Mouse (Mus musculus): ENCODE measurements around the gene Elovl5.

The Elovl5 gene

DNA sequence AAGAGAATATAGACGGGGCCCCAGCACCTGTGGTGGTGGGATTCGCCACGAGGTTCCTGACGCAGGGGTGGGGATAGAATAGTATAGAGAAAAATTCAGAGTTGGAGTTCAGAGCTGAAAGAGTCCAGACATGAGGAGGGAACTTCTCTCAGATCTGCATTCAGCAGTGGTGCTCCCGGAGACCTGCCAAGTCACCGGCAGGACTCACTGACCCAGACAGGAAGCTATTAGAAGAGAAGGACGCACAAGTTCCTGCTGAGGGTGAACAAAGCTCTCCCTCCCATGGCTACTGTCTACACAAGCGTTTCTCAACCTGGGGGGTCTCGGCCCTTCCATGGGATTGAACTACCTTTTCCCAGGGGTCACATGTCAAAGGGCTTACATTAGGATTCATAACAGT lies 78.1 kb downstream of the Elovl5 start:
- no peak for DNase-seq (ENCODE audit: low spot score)

- DNase-seq (ENCODE audit: low spot score): no peak
These were observed 83.7 kb downstream of the Elovl5 start for GRCm38 (mm10) chr9:78000586-78001500.

DNA sequence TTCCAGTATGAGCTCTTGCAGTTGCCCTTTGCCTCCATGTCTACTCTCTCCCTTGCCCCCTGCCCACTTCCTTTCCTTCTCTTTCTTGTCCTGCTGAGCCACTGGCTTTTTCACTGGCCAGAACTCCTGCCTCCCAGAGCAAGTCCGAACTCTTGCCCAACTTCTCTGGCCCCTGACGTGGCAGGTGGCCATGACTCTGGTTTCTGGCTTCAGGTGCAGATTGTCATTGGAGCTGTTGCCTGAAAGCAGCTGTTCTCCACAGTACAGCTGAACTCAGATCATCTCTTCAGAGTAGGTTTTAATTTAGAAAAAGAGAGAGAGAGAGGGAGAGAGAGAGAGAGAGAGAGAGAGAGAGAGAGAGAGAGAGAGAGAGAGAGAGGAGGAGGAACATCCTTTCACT lies 86.1 kb downstream of the Elovl5 start:
- no peak for DNase-seq (ENCODE audit: low spot score)

DNA sequence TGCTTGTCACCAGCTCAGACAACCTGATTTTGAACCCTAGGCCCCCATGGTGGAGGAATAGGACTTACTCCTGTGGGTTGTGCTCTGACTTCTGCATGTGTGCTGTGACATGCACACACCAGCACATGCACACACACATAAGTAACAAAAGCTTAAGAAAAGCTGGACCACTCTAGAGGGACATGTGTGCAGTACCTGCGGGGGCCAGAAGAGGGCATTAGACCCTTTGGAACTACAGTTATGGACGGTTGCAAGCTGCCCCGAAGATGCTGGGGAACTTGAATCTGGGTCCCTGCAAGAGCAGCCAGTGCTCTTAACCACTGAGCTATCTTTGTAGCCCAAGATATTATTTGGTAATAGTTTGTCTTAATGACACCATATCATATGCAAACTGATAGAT lies 88.3 kb downstream of the Elovl5 start:
- DNase-seq (ENCODE audit: low spot score): peak; percentile 38

DNA sequence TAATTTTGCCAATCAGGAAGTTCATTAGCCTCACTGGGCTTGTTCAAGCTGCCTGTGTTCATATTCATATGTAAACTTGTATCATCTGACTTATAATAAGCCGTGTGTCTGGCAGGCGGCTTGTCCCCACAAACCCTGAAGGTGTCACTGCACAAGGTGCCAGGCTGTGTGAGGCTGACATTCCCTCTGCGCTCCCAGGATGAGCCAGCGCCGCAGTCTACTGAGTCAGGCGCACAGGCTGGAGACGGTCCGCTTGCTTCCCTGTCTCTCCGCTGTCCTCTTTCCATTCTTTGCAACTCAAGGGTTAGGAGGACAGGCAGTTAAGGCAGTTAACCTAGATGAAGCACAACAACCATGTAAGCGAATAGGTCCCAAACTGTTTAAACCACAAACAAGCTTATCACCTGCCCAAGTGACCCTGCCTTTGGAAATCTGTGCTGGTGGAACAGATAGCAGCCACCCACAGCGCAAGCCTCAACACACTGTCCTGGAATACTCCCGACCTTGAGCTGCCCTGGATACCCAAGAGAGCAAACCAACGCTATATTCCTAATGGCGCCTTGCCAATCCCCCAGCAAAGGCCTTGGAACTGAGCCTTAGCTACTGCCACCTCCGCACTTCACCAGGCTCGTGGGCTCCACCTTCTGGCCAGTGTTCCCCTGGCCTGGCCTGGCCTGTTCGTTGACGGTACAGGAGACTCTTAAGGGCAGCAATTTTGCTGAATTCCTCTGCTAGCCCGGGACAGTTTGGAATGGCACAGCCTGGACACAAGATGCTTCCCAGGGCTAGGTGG lies 89.2 kb downstream of the Elovl5 start:
- DNase-seq (ENCODE audit: low spot score): peak; percentile 81

GRCm38 (mm10) chr9:78009382-78009781 lies 92.2 kb downstream of the Elovl5 start:
- DNase-seq (ENCODE audit: low spot score): no peak

DNA sequence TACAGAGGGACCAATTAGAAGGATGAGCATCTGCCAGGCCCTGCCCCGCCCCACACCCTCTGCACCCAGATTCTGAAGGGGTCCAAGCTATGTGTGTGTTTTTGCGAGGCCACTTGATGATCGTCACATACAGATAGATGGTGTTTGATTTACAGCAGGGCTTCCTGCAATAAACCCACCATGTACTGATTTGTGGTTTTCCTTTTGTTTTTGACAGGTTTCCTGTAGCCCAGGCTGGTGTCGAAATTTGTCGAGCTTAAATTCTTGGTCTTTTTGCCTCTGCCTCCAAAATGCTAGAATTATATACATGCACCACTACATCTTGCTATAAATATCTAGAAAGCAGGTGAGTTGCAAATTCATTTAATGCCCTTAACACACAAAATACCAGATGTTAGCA lies 93.0 kb downstream of the Elovl5 start:
- no peak for DNase-seq (ENCODE audit: low spot score)

- DNase-seq (ENCODE audit: low spot score): no peak
These were observed 93.5 kb downstream of the Elovl5 start for GRCm38 (mm10) chr9:78010707-78011106.

DNA sequence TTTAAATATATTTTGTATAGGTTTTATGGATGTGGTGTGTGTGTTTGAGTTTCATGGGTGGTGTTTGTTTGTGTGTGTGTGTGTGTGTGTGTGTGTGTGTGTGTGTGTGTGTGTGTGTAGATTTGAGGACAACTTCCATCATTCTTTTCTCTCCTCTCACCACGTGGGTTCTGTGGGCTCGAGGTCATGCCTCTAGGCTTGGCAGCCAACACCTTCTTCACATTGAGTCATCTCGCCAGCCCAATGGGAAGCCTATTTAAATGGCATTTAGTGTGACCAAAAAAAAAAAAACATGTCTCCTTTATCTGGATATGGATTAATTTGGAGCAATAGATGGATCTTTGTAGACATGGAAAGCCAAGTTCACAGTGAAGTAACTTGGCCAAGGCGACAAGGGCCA lies 94.9 kb downstream of the Elovl5 start:
- DNase-seq (ENCODE audit: low spot score): no peak

DNA sequence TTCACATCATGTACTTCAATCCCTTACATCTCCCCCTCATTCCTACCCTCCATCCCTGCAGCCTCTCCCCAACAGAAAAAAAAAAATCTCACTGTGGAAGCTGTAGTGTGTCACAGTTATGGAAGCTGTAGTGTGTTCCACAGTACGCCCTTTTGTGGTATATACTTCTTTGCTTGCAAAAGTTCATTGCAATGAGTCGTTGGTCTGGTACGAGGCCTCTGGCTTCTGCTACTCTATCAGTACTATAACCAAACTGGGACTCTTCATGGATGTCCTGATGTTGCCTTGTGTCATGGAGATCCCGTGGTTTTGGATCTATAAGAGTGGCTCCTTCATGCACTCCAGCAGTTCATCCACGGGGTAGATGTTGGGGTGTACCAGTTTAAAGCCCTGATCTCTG lies 95.5 kb downstream of the Elovl5 start:
- DNase-seq (ENCODE audit: low spot score): no peak

DNA sequence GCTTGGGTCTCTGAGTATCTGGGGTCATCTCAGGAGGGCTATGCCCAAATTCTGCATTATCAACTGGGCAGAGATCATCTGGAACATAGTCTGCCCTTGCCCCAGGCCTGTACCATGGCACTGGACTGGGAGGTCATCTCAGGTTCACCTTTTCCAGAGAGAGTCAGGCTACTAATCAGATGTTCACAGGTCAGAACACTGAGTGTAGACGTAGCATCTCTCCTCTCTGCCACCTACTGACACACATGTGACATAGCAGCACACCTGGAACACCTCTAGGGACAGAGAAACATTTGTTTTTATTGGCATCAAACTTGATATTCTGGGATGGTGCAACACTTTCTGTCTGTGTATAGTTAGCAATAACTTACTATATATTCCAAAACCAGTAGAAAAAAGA lies 96.6 kb downstream of the Elovl5 start:
- no peak for DNase-seq (ENCODE audit: low spot score)

- DNase-seq (ENCODE audit: low spot score): no peak
These were observed 98.7 kb downstream of the Elovl5 start for GRCm38 (mm10) chr9:78015816-78016215.

- no peak for DNase-seq (ENCODE audit: low spot score)
These were observed 99.1 kb downstream of the Elovl5 start for GRCm38 (mm10) chr9:78016288-78016687.

DNA sequence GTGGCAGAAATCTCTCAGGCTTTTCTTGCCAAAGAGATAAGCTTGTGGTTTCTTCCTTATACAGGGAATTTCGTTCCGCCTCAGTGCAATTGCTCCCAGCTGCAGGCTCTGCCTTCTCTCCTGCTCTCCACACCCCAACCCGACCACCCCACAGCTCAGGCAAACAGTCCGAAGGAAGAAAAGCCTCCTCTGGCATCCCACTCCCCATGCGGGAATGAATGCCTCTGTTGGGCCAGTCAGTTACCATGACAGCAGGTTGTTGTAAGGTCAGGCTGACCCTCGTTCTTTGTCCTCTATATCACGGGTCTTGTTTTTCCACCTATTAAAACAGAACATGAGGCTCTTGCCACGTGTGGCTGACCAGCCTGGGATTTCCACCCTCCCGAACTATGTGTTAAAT lies 104.1 kb downstream of the Elovl5 start:
- DNase-seq (ENCODE audit: low spot score): peak; percentile 78

- DNase-seq (ENCODE audit: low spot score): no peak
These were observed 105.2 kb downstream of the Elovl5 start for GRCm38 (mm10) chr9:78022187-78022945.

DNA sequence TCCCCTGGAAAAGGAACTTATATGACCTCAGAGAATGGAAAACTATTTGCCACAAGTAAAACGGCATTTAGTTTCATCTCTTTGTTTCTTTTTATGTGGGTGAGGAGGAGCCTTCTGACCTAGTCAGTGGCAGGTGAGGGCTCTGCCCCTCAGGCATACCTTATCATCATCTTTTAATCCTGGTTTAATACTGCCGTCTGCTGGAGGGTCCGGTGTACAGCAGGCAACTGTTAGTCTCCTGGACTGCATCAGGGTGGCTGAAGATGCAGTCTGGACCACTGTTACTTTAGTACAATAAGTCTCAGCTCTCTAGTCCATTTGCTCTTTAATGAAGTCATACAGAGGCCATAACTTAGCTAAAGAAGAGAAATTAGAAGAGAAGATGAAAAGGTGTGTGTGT lies 107.7 kb downstream of the Elovl5 start:
- DNase-seq (ENCODE audit: low spot score): peak; percentile 81

GRCm38 (mm10) chr9:78027099-78027498 lies 109.9 kb downstream of the Elovl5 start:
- no peak for DNase-seq (ENCODE audit: low spot score)

GRCm38 (mm10) chr9:78030835-78031456 lies 113.8 kb downstream of the Elovl5 start:
- DNase-seq (ENCODE audit: low spot score): no peak

GRCm38 (mm10) chr9:78032930-78033329 lies 115.8 kb downstream of the Elovl5 start:
- no peak for DNase-seq (ENCODE audit: low spot score)

Data from embryo, embryonic 10.5 days (tissue).